Mouse (Mus musculus) bone marrow, adult 2 months (tissue): ENCODE data around the gene Prtg. TPM values are rescaled to one million over a fixed set of nuclear protein-coding genes. Genes with fewer than 3 reads are reported as not detected.
A peak's percentile ranks its signal among the peaks of the same experiment; 100 is the strongest.

Experiments used
- H3K27ac ChIP-seq: fragments of 200-500 bp; 2 replicates; pipeline ENCODE4 v1.5.1; 2012; ENCODE audit warnings: low read depth, mild to moderate bottlenecking, control low read depth, inconsistent platforms, low read length; ENCODE audit not compliant: control insufficient read depth, poor library complexity, insufficient read depth
- H3K4me1 ChIP-seq: fragments of 200-500 bp; 2 replicates; pipeline ENCODE4 v1.6.1; 2011; ENCODE audit warnings: low read length; ENCODE audit not compliant: control insufficient read depth, insufficient read depth
- H3K4me3 ChIP-seq: fragments of 200-500 bp; replicated peaks from 2 replicates; pipeline ENCODE3; 2011; ENCODE audit warnings: mild to moderate bottlenecking, low read depth, low read length, control low read depth; ENCODE audit not compliant: control insufficient read depth
- CTCF ChIP-seq: fragments of 200-500 bp; IDR thresholded peaks from 2 replicates; pipeline ENCODE4 v1.5.1; 2011; ENCODE audit warnings: low read length, control low read depth; ENCODE audit not compliant: control insufficient read depth, insufficient read depth
- POLR2A ChIP-seq: fragments of 200-500 bp; IDR thresholded peaks from 2 replicates; pipeline ENCODE4 v1.6.1; 2011; ENCODE audit warnings: low read depth, mild to moderate bottlenecking, control low read depth, low read length, borderline replicate concordance; ENCODE audit not compliant: control insufficient read depth
- WGBS: fragments of 180-500 bp; shearing (Covaris S2); methylation state at CpG from one replicate; pipeline ENCODE4 v1.1.7; 2018; 5-methylcytosine and 5-hydroxymethylcytosine counted together
- polyA plus RNA-seq: library from polyadenylated mRNA; stranded (reverse); fragments of >200 nt; gene quantifications from 2 replicates; pipeline ENCODE4 v1.2.4, GENCODE M21; 2011; ENCODE audit warnings: low replicate concordance; ENCODE audit not compliant: missing spikeins, insufficient read depth, insufficient read length

The Prtg gene
- 0.32 and 0.55 TPM in 2 replicates for polyA plus RNA-seq

- no peak within 1 kb of the TSS for H3K4me3 ChIP-seq
- TF ChIP-seq POLR2A (no peak), CTCF (no peak)
- no peaks in the 10 kb centered on the region for H3K4me1 ChIP-seq
- H3K27ac ChIP-seq: no peak within 1 kb of the TSS
- whole genome bisulfite sequencing: 1% methylated on average over 56 of the region's 57 CpGs
These were observed at the start of gene Prtg for GRCm38 (mm10) chr9:72806731-72807419. Gene Prtg, plus strand, starts transcription at chr9:72806874.

DNA sequence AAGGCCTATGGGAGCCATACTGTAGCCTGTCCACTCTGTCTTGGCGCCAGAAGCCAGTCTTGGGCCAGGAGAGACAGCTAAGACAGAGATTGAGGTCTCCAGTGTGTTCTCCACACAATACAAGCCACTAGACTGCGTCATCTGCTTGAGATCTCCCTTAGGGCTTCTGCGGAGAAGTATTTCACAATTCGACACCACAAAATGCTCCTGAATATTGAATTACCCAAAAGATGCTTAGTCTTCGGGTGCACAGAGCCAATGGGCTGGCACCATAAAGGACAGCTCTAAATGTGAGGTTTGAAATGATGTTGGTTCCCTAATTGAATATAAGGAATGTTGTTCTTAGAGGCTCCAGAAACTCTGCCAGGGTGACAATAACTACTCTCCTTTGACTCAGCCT, 49.5 kb upstream of the Prtg start:
- TF ChIP-seq POLR2A (no peak), CTCF (no peak)

DNA sequence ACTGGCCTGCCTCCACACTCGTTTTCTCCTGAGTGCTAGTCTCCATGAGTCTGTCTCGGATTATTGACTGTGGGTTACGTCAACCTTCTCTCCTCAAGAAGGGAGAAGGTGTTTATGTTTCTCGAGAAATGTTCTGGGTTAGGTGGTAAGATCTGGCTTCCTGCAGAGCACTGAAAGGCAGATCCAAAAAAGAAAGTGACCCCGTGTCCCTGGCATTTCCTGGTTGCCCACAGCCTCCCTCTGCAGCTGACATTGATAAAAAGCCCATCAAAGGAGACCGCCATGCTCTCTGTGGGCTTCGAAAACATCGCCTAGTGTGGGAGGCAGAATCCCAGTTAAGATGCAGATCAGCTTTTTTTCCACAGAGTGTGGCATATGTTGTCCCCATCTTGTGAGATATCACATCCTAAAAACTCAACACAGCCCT, 48.0 kb upstream of the Prtg start:
- WGBS: 50% methylated on average over 8 of the region's 8 CpGs
- no peak overlapping the region for H3K4me3 ChIP-seq
- no peak overlapping the region for H3K27ac ChIP-seq
- no peaks in the 10 kb centered on the region for H3K4me1 ChIP-seq
- TF ChIP-seq CTCF (no peak), POLR2A (no peak)

More for the DNA sequence above, 49.5 kb upstream of the Prtg start:
- WGBS: 65% methylated on average over 5 of the region's 5 CpGs
- H3K4me3 ChIP-seq: no peak overlapping the region
- peaks cover 2% of the 10 kb centered on the region; the same call in 1 of the 2 replicates for H3K4me1 ChIP-seq
- no peak overlapping the region for H3K27ac ChIP-seq

GRCm38 (mm10) chr9:72763050-72763718, 43.5 kb upstream of the Prtg start:
- 51% methylated on average over 3 of the region's 3 CpGs for WGBS
- no peaks in the 10 kb centered on the region for H3K4me1 ChIP-seq
- no peak overlapping the region for H3K27ac ChIP-seq
- TF ChIP-seq CTCF (no peak), POLR2A (no peak)
- H3K4me3 ChIP-seq: no peak overlapping the region

DNA sequence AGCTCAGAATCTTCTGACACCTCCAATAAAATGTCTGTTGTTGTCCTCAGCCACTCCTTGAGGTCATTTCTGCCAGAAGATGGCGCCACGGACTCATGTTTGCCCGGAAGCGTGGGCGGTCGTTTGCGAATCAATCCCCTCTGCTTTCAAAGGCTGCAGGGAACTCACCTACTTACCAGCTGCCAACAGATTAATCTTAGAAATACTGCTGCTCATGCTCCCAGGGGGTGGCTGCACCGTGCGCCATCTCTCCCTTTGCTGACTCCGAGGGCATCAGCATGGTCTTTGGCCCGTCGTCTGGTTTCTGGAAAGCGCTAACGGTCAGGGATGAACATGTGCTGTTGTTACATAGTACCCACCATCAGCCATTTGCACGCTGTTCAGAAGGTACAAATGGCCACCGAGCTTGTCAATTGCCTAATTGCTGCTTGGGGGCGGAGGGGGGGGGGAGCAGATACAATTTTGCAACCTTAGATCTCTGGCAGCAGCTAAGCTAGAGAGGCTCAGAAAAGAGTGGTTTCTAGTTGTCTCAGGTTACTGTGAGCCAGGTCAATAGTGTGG, 39.8 kb upstream of the Prtg start:
- H3K4me1 ChIP-seq: peaks cover 1% of the 10 kb centered on the region; the same call in 1 of the 2 replicates
- no peak overlapping the region for H3K27ac ChIP-seq
- WGBS: 2% methylated on average over 17 of the region's 17 CpGs
- TF ChIP-seq CTCF (peak; percentile 83), POLR2A (no peak)
- peak overlapping the region; percentile 30 for H3K4me3 ChIP-seq

- no peak for TF ChIP-seq POLR2A
- no peak for TF ChIP-seq CTCF
- WGBS: 78% methylated on average over 4 of the region's 4 CpGs
- H3K27ac ChIP-seq: no peak overlapping the region
- H3K4me1 ChIP-seq: peaks cover 1% of the 10 kb centered on the region; the same call in 1 of the 2 replicates
- H3K4me3 ChIP-seq: no peak overlapping the region
These were observed 31.7 kb upstream of the Prtg start for GRCm38 (mm10) chr9:72775022-72775421.

DNA sequence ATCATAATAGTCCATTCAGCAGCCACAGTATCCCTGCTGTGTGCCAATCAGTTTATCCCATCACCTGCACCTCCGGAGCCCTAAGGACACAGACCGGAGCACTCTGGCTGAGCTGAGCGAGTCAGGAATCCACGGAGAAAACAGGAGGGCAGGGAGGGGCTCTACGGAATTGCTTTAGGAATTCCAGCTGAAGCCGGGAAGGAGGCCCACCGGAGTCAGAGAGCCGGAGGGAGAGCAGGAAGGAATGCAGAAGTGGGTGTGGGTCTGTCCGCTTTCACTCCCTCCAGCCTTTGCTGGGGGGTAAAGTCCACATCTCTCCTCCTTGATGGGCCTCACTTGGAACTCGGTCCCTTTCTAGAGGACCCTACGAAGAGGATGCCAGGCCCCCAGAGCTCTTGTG, 27.7 kb upstream of the Prtg start:
- Histone ChIP-seq H3K27ac (no peak overlapping the region), H3K4me1 (no peaks in the 10 kb centered on the region), H3K4me3 (no peak overlapping the region)
- TF ChIP-seq POLR2A: no peak
- no peak for TF ChIP-seq CTCF
- WGBS: 72% methylated on average over 11 of the region's 11 CpGs

GRCm38 (mm10) chr9:72779733-72780132, 26.9 kb upstream of the Prtg start:
- TF ChIP-seq CTCF: no peak
- TF ChIP-seq POLR2A: no peak
- Histone ChIP-seq H3K27ac (no peak overlapping the region), H3K4me1 (no peaks in the 10 kb centered on the region), H3K4me3 (no peak overlapping the region)
- WGBS: 59% methylated on average over 4 of the region's 4 CpGs

GRCm38 (mm10) chr9:72780694-72781093, 26.0 kb upstream of the Prtg start:
- H3K4me3 ChIP-seq: no peak overlapping the region
- no peak for TF ChIP-seq POLR2A
- TF ChIP-seq CTCF: no peak
- 58% methylated on average over 5 of the region's 5 CpGs for WGBS
- H3K27ac ChIP-seq: no peak overlapping the region
- H3K4me1 ChIP-seq: no peaks in the 10 kb centered on the region
